Mouse (Mus musculus) liver, embryonic 13.5 days (tissue): ENCODE data around the gene Mapk10. TPM values are rescaled to one million over a fixed set of nuclear protein-coding genes. Genes with fewer than 3 reads are reported as not detected.

ENCODE experiments used
- ATAC-seq: fragments of 200-750 bp; cut with Nextera tagmentation; 2 replicates; pipeline ENCODE4 v1.8.0; 2017; ENCODE audit warnings: low read depth, mild to moderate bottlenecking, moderate number of reproducible peaks, moderate library complexity
- DNase-seq: peaks from one replicate; pipeline ENCODE4 v3.0.0; 2022
- H3K27ac ChIP-seq: fragments of 300-500 bp; sonication (generic); 2 replicates; pipeline ENCODE4 v1.5.1; 2015; ENCODE audit warnings: moderate library complexity, mild to moderate bottlenecking, inconsistent platforms
- H3K27me3 ChIP-seq: fragments of 300-500 bp; sonication (generic); 2 replicates; pipeline ENCODE4 v1.6.1; 2015; ENCODE audit warnings: mild to moderate bottlenecking, inconsistent platforms
- H3K36me3 ChIP-seq: fragments of 300-500 bp; sonication (generic); 2 replicates; pipeline ENCODE4 v1.6.1; 2015; ENCODE audit warnings: mild to moderate bottlenecking, inconsistent platforms
- H3K4me1 ChIP-seq: fragments of 300-500 bp; sonication (generic); replicated peaks from 2 replicates; pipeline ENCODE4 v1.6.1; 2015; ENCODE audit warnings: inconsistent platforms
- H3K4me2 ChIP-seq: fragments of 300-500 bp; sonication (generic); 2 replicates; pipeline ENCODE4 v1.6.1; 2015; ENCODE audit warnings: inconsistent platforms, mild to moderate bottlenecking, moderate library complexity
- H3K4me3 ChIP-seq: fragments of 300-500 bp; sonication (generic); replicated peaks from 2 replicates; pipeline ENCODE4 v1.5.1; 2015; ENCODE audit warnings: mild to moderate bottlenecking, inconsistent platforms
- H3K9ac ChIP-seq: fragments of 300-500 bp; sonication (generic); 2 replicates; pipeline ENCODE4 v1.6.1; 2015; ENCODE audit warnings: mild to moderate bottlenecking, inconsistent platforms
- H3K9me3 ChIP-seq: fragments of 300-500 bp; sonication (generic); replicated peaks from 2 replicates; pipeline ENCODE4 v1.6.1; 2016; ENCODE audit warnings: inconsistent platforms
- WGBS: fragments of 180-500 bp; shearing (Covaris S2); methylation state at CpG from one replicate; pipeline ENCODE4 v1.1.7; 2015; ENCODE audit not compliant: insufficient replicate concordance; 5-methylcytosine and 5-hydroxymethylcytosine counted together
- polyA plus RNA-seq: library from polyadenylated mRNA; unstranded; fragments of >200 nt; fragmentation: Nextera tagmentation; extraction: Ambion mirVana; gene quantifications from 2 replicates; pipeline ENCODE4 v1.2.1, GENCODE M21; 2015

The Mapk10 gene
- polyA plus RNA-seq, 1 experiment from 2014 or later: 0.13 TPM

DNA sequence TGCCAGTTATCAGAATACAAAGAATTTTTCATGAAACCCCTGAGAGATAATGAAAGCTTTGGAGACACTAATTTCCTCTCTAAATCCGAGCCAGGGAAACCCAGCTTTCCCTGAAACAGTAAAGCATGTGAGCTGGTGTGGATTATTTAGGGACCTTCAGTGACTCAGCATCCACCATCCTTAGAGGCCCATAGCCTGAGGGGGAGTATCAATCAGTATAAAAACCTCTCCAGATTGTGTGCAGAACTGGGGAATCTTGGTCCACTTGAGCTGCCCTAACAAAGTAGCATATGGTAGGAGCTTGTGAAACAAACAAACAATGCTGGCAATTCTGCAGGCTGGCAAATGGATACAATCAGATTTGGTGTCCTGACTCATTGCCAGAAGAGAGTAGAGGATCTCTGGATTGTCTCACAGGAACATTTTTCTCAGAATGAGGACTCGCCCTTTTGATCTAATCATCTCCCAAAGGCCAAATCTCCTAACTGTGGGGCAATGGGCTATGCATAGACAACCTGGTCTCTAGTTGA lies 13.3 kb downstream of the Mapk10 start:
- ATAC-seq: no peak
- 42% methylated on average over 2 of the region's 2 CpGs for WGBS

DNA sequence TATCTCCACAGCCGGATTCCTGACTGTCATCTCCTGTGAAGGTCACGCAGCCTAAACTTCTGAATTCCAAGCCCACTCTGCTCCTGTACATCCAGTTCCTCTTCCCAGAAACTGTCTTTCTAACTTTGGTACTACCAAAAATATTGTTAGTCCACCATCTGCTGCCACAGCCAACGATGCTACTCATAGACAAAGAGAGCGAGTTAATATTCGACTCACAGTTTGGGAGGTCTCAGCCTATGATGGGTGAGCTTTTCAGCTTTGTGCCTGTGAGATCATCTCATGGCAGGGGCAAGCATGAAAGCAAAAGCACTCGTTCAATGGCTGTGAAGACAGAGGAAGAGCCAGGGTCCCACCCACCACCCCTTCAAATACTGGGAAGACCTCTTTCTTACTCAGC lies 16.6 kb downstream of the Mapk10 start:
- H3K27me3 ChIP-seq: no peaks in the 10 kb centered on the region
- H3K4me3 ChIP-seq: no peak overlapping the region
- DNase-seq: no peak
- H3K4me1 ChIP-seq: no peaks in the 10 kb centered on the region
- no peaks in the 10 kb centered on the region for H3K36me3 ChIP-seq
- no peak overlapping the region for H3K4me2 ChIP-seq
- no peak for ATAC-seq
- H3K9me3 ChIP-seq: no peaks in the 10 kb centered on the region
- no peak overlapping the region for H3K9ac ChIP-seq
- no peak overlapping the region for H3K27ac ChIP-seq
- 57% methylated on average over 6 of the region's 6 CpGs for WGBS

More for the DNA sequence above, 13.3 kb downstream of the Mapk10 start:
- Histone ChIP-seq H3K27me3 (no peaks in the 10 kb centered on the region), H3K4me2 (no peak overlapping the region), H3K9ac (no peak overlapping the region), H3K4me3 (no peak overlapping the region), H3K36me3 (no peaks in the 10 kb centered on the region), H3K4me1 (no peaks in the 10 kb centered on the region), H3K9me3 (no peaks in the 10 kb centered on the region), H3K27ac (no peak overlapping the region)
- DNase-seq: no peak

DNA sequence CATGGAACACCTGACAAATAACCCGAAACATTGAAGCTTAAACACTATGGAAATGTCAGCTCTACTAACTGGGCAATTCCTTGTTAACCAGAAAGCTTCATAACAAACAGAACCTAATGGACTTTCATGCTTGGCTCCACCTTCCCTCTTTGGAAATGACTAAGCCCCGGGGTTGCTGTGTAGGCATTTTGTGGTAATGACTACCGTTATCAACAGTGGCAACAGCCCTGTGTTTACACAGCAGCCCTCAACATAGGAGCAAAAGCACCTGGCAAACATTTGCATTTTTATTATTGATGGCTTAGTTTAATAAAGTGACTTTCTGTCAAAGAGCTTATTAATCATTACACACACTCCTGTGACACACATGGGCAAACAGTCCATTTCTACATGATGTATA lies 17.4 kb downstream of the Mapk10 start:
- H3K4me3 ChIP-seq: no peak overlapping the region
- DNase-seq (no peak), ATAC-seq (no peak)
- H3K27me3 ChIP-seq: no peaks in the 10 kb centered on the region
- no peak overlapping the region for H3K4me2 ChIP-seq
- no peaks in the 10 kb centered on the region for H3K4me1 ChIP-seq
- no peaks in the 10 kb centered on the region for H3K36me3 ChIP-seq
- H3K9ac ChIP-seq: no peak overlapping the region
- H3K27ac ChIP-seq: no peak overlapping the region
- H3K9me3 ChIP-seq: no peaks in the 10 kb centered on the region
- WGBS: 52% methylated on average over 3 of the region's 3 CpGs

DNA sequence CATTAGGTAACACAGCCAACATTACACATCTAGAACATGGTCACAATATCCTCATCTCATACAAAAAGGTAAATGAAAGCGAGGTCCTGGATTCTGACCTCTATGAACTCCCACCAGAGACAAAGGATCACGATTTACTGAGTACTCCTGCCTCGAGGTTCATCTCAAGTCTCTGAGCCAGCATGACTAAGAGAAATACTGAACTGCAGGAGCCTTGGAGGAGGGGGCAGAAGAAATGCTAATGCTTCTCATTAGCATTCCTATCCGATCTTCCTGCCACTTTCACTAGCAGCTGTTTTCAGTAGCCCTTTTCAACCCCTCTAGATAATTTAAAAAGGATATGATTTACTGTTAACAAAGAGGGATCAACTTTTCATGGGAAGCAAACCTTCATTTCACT lies 19.6 kb downstream of the Mapk10 start:
- no peak for ATAC-seq
- Histone ChIP-seq H3K9ac (no peak overlapping the region), H3K9me3 (peaks cover 4% of the 10 kb centered on the region; the same call in 1 of the 2 replicates), H3K4me2 (no peak overlapping the region), H3K4me1 (no peaks in the 10 kb centered on the region), H3K4me3 (no peak overlapping the region), H3K27me3 (no peaks in the 10 kb centered on the region), H3K36me3 (no peaks in the 10 kb centered on the region), H3K27ac (no peak overlapping the region)
- WGBS: 25% methylated on average over 4 of the region's 4 CpGs
- no peak for DNase-seq

DNA sequence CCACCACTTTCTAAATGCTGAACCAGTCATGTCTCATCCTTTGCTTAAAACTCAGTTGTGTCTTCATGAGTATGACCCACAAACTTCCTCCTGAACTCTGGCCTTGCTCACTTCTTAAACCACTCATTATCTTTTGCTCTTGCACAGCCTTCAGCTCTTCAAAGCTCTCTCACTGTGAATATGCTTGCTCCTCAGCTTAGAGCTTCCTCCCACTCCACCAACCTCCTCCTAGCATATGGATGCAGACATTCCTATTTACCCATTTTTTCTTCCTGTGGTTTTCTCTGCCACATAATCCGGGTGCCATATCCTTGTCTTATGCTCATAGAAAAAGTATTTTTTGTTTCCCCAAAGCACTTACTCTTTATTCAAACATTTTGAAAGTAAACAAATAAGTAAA lies 26.9 kb downstream of the Mapk10 start:
- no peak overlapping the region for H3K27ac ChIP-seq
- no peaks in the 10 kb centered on the region for H3K4me1 ChIP-seq
- H3K9me3 ChIP-seq: peaks cover 4% of the 10 kb centered on the region; the same call in 1 of the 2 replicates
- no peak for ATAC-seq
- H3K4me2 ChIP-seq: no peak overlapping the region
- H3K9ac ChIP-seq: no peak overlapping the region
- DNase-seq: no peak
- WGBS: 68% methylated on average over 1 of the region's 1 CpGs
- no peak overlapping the region for H3K4me3 ChIP-seq
- no peaks in the 10 kb centered on the region for H3K27me3 ChIP-seq
- no peaks in the 10 kb centered on the region for H3K36me3 ChIP-seq

DNA sequence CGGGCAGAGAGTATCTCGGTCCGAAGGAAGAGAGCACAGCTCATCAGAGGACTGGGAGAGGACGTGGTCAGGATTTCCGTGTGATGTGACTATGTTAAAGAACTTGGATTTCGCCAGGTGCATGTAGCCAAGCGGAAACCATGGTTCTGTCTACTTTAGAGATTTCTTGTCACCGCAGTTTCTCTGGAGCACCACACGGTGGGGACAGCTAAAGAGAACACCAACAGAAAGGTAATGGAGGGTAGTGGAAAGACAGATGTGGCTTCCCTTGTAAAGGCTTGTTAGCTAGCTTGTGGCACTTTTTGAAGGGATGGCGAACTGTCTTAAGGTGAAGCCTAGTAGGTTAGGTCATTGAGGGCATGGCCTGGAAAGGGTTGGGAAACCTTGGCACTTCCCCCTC lies 29.5 kb downstream of the Mapk10 start:
- Histone ChIP-seq H3K9me3 (no peaks in the 10 kb centered on the region), H3K9ac (no peak overlapping the region), H3K4me1 (no peaks in the 10 kb centered on the region), H3K4me2 (no peak overlapping the region), H3K27me3 (no peaks in the 10 kb centered on the region), H3K27ac (no peak overlapping the region), H3K4me3 (no peak overlapping the region), H3K36me3 (no peaks in the 10 kb centered on the region)
- WGBS: 64% methylated on average over 10 of the region's 10 CpGs
- DNase-seq (no peak), ATAC-seq (no peak)

DNA sequence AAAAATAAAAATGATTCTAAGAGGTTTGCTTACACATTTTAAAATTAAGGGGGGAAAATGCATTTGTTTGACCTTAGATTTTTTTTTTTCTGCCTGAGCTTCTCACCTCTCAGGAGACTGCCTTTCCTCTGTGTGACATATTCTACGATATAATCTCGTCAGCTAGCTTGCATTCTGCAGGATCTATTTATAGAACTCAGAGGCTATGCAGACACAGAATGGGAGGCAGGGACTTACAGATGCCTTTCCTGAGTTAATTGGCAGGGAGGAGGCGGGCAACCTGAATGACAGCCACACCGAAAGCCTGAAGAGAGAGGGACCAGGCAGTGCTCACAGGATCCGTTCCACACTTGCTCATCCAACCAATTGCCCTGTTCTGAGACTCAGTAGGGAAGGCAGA lies 34.1 kb downstream of the Mapk10 start:
- Histone ChIP-seq H3K27me3 (no peaks in the 10 kb centered on the region), H3K36me3 (no peaks in the 10 kb centered on the region), H3K4me1 (no peaks in the 10 kb centered on the region), H3K27ac (no peak overlapping the region), H3K9ac (no peak overlapping the region), H3K4me2 (no peak overlapping the region), H3K9me3 (no peaks in the 10 kb centered on the region), H3K4me3 (no peak overlapping the region)
- no peak for ATAC-seq
- DNase-seq: no peak
- 38% methylated on average over 5 of the region's 5 CpGs for WGBS

DNA sequence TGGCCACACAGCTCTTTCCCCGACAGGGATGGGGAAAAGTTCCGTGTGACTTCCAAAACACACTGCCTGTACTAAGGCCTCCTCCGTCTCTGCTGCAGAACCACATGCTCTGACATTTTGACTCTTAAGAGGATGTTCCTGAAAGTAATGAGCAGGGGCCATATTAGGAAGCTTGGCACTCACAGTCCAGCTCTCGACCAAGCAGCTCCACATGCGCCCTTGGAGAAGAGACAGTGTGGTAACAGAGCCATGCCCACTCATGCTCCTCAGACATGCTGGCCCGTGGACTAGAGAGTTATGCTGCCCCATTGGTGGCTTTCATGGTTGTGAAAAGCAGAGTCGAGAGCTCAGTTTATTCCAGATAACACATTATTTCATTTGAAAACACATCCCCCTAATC lies 35.1 kb downstream of the Mapk10 start:
- Histone ChIP-seq H3K4me2 (no peak overlapping the region), H3K4me1 (no peaks in the 10 kb centered on the region), H3K36me3 (no peaks in the 10 kb centered on the region), H3K4me3 (no peak overlapping the region), H3K27me3 (no peaks in the 10 kb centered on the region), H3K27ac (no peak overlapping the region), H3K9me3 (no peaks in the 10 kb centered on the region), H3K9ac (no peak overlapping the region)
- ATAC-seq: no peak
- no peak for DNase-seq
- WGBS: 68% methylated on average over 7 of the region's 7 CpGs

DNA sequence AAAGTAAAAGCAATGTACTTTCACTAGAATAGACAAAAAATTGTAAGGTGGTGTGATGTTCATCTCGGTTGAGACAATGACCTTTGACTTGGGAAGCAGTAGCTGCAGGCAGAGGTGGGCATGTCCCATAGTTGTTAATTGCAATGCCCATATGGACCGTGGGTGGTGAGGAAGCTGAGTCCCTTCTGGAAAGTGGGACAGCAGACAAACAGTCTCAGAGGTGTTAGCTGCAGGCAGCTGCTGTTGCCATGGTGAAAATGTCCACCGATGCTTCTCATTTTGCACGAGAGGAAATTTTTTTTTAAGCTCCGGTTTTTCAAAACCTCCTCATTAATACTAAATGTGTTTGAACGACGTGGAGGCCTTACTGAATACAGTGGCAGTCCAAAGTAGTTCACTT lies 36.5 kb downstream of the Mapk10 start:
- 61% methylated on average over 7 of the region's 7 CpGs for WGBS
- H3K9ac ChIP-seq: no peak overlapping the region
- H3K4me2 ChIP-seq: no peak overlapping the region
- no peaks in the 10 kb centered on the region for H3K4me1 ChIP-seq
- no peaks in the 10 kb centered on the region for H3K9me3 ChIP-seq
- H3K4me3 ChIP-seq: no peak overlapping the region
- no peaks in the 10 kb centered on the region for H3K27me3 ChIP-seq
- H3K36me3 ChIP-seq: no peaks in the 10 kb centered on the region
- H3K27ac ChIP-seq: no peak overlapping the region
- no peak for DNase-seq
- ATAC-seq: no peak

DNA sequence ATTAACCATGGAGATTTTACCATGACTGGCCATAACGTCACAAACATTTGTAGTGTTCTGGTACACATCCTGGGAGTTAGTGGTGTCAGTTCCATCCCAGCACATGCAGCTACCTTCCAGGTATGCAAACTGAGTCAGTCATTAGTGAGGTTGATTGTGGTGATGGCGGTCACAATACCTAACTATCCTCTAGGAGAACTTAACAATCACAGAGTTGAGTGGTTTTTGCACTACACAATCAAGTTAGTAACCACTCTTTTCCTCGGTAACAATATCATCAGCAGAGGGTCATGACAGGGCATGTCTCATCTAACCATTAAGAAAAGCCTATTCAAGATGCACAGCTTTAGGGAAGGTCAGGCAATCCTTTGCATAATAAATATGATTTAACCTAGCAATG lies 39.9 kb downstream of the Mapk10 start:
- WGBS: 58% methylated on average over 3 of the region's 3 CpGs
- H3K4me2 ChIP-seq: no peak overlapping the region
- ATAC-seq: no peak

DNA sequence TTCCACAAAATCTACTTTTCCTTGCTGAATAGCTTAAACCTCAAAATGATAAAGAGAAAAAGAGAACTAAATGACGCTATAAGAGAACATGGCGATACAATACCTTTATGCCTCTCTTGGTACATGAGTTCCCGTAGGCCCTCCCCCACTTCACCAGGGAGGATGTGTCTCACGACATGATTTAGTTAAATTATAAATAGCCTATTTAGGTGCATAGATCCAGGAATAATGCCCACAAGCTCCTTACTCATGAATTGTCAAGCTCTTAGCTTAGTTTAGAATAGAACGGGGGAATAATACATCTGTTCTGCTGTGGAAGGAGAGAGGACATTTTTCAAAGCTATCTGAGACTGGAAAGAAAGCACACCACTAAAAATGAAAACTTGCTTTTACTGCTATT lies 43.8 kb downstream of the Mapk10 start:
- 76% methylated on average over 5 of the region's 5 CpGs for WGBS
- ATAC-seq: no peak

More for the DNA sequence above, 39.9 kb downstream of the Mapk10 start:
- Histone ChIP-seq H3K27me3 (no peaks in the 10 kb centered on the region), H3K9me3 (no peaks in the 10 kb centered on the region), H3K36me3 (no peaks in the 10 kb centered on the region), H3K4me3 (no peak overlapping the region), H3K9ac (no peak overlapping the region), H3K4me1 (no peaks in the 10 kb centered on the region), H3K27ac (no peak overlapping the region)
- DNase-seq: no peak

DNA sequence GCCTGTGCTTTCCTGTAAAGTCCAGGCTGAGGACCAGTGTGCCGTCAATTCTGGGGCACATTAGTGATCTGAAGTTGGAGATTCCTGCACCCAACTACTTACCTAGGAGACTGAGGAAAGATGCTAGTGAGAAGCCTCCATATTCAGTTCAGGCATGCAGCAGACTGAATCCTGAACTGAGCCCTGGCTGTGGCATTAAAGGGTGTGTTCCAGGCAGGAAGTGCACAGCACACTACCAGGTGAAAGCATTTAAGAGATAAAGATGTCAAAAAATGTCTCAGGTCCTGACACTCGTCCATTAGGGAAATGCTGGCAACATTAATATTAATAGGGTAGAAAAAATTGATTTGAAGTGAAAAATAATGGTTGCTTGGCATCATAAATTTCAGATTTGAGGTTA lies 44.4 kb downstream of the Mapk10 start:
- Histone ChIP-seq H3K9me3 (no peaks in the 10 kb centered on the region), H3K9ac (no peak overlapping the region), H3K36me3 (no peaks in the 10 kb centered on the region), H3K4me3 (no peak overlapping the region), H3K4me2 (no peak overlapping the region), H3K4me1 (no peaks in the 10 kb centered on the region), H3K27ac (no peak overlapping the region), H3K27me3 (no peaks in the 10 kb centered on the region)
- no peak for ATAC-seq
- DNase-seq: no peak
- 51% methylated on average over 2 of the region's 2 CpGs for WGBS

More for the DNA sequence above, 43.8 kb downstream of the Mapk10 start:
- no peak overlapping the region for H3K4me3 ChIP-seq
- H3K27me3 ChIP-seq: no peaks in the 10 kb centered on the region
- no peak overlapping the region for H3K4me2 ChIP-seq
- no peaks in the 10 kb centered on the region for H3K36me3 ChIP-seq
- H3K4me1 ChIP-seq: no peaks in the 10 kb centered on the region
- no peaks in the 10 kb centered on the region for H3K9me3 ChIP-seq
- no peak overlapping the region for H3K27ac ChIP-seq
- no peak overlapping the region for H3K9ac ChIP-seq
- no peak for DNase-seq
